8 mouse cellular contexts compared by ENCODE assay signal in genomic region chr17:80193075-80193474, GRCm38 (mm10). TPM values are rescaled to one million over a fixed set of nuclear protein-coding genes. Genes with fewer than 3 reads are reported as not detected.
A peak's percentile ranks its signal among the peaks of the same experiment; 100 is the strongest.
DNase-seq lines count a peak whose midpoint lies in the region; ATAC-seq lines count a peak whose summit lies in the region.
"Had no signal": no experiment of that assay in that cellular context is flagged by ENCODE, and none has a peak within 500 bp of the region (broad histone marks: within the 10 kb centered on the region; RNA-seq: fewer than 3 reads in every experiment).

No protein-coding gene starts in this region.

- H3K27ac ChIP-seq in intestine, embryonic 14.5 days (ENCODE audit: low read depth), result no peak overlapping the region
- H3K27ac ChIP-seq in intestine, embryonic 15.5 days, result no peak overlapping the region

- H3K9ac ChIP-seq in intestine, embryonic 14.5 days (ENCODE audit: low read length), result no peak overlapping the region
- H3K9ac ChIP-seq in intestine, embryonic 15.5 days, result no peak overlapping the region

- H3K4me1 ChIP-seq in intestine, embryonic 14.5 days (replicated peaks; ENCODE audit: control insufficient read depth, insufficient read depth, low read length), result no peaks in the 10 kb centered on the region
- H3K4me1 ChIP-seq in intestine, embryonic 15.5 days (replicated peaks), result no peaks in the 10 kb centered on the region

- H3K4me2 ChIP-seq in intestine, embryonic 14.5 days (ENCODE audit: low read length), result no peak overlapping the region
- H3K4me2 ChIP-seq in intestine, embryonic 15.5 days (replicated peaks), result no peak overlapping the region

- H3K27me3 ChIP-seq in intestine, embryonic 14.5 days (replicated peaks; ENCODE audit: control insufficient read depth, insufficient read depth, low read length), result no peaks in the 10 kb centered on the region
- H3K27me3 ChIP-seq in intestine, embryonic 15.5 days (replicated peaks), result no peaks in the 10 kb centered on the region

- 63% methylated on average over 5 of the region's 5 CpGs for WGBS in intestine, embryonic 14.5 days
- WGBS in intestine, embryonic 15.5 days, result 66% methylated on average over 5 of the region's 5 CpGs

- 0 out of 2 replicates have a peak, but pooled peaks have one; percentile 20 for ATAC-seq in intestine, embryonic 14.5 days (replicated peaks; ENCODE audit: low FRiP score, low TSS enrichment, low read depth)
- ATAC-seq in intestine, embryonic 15.5 days, result no peak

- 0 out of 2 replicates have a peak, but pooled peaks cover 3% of the 10 kb centered on the region for H3K9me3 ChIP-seq in intestine, embryonic 14.5 days (ENCODE audit: control insufficient read depth, low read length)
- no peaks in the 10 kb centered on the region for H3K9me3 ChIP-seq in intestine, embryonic 15.5 days

- no peak overlapping the region for H3K4me3 ChIP-seq in intestine, embryonic 14.5 days (ENCODE audit: low read depth, low read length)
- no peak overlapping the region for H3K4me3 ChIP-seq in intestine, embryonic 15.5 days (replicated peaks)

- H3K36me3 ChIP-seq in intestine, embryonic 14.5 days (ENCODE audit: control insufficient read depth, insufficient read depth, low read length), result peaks cover 33% of the 10 kb centered on the region
- peaks cover 6% of the 10 kb centered on the region; the same call in 1 of the 2 replicates for H3K36me3 ChIP-seq in intestine, embryonic 15.5 days

- no peak for DNase-seq in intestine, embryonic 14.5 days (ENCODE audit: low spot score)
- peak; percentile 74 for DNase-seq in 3T3-L1 (ENCODE audit: low read depth, low spot score)
- DNase-seq in 416B (ENCODE audit: low read depth), result peak; percentile 39
- peak; percentile 64 for DNase-seq in embryo, embryonic 11 days
- DNase-seq in adrenal gland, postnatal 14 days, result no peak
- no peak for DNase-seq in spleen, postnatal 14 days (ENCODE audit: low spot score in 2 of 2)
- DNase-seq: gastrocnemius, postnatal 25 days had no signal

RNA-seq across cellular contexts. Expression of gene Srsf7, which starts 14.0 kb away (rescaled TPM):
- 603 and 665 TPM in 2 replicates for polyA plus RNA-seq in intestine, embryonic 14.5 days (2014; fragmentation: Nextera tagmentation; extraction: Ambion mirVana)
- 497 and 569 TPM in 2 replicates for polyA plus RNA-seq in intestine, embryonic 15.5 days (2015; fragmentation: Nextera tagmentation; extraction: Ambion mirVana)
- total RNA-seq in adrenal gland, postnatal 14 days (2021), result 123 and 131 TPM in 2 replicates

RNA-seq across cellular contexts. Expression of gene Ttc39d, which starts 14.2 kb away (rescaled TPM):
- 0.12 TPM in 1 of 2 replicates, not detected in the other for polyA plus RNA-seq in intestine, embryonic 14.5 days (2014; fragmentation: Nextera tagmentation; extraction: Ambion mirVana)
- 0.11 and 0.16 TPM in 2 replicates for polyA plus RNA-seq in intestine, embryonic 15.5 days (2015; fragmentation: Nextera tagmentation; extraction: Ambion mirVana)
- total RNA-seq in adrenal gland, postnatal 14 days (2021), result 0.15 TPM in 1 of 2 replicates, not detected in the other
- total RNA-seq: gastrocnemius, postnatal 25 days had no signal

RNA-seq across cellular contexts. Expression of gene Gemin6, which starts 31.2 kb away (rescaled TPM):
- 49.7 and 49.8 TPM in 2 replicates for polyA plus RNA-seq in intestine, embryonic 14.5 days (2014; fragmentation: Nextera tagmentation; extraction: Ambion mirVana)
- 44.9 and 49.1 TPM in 2 replicates for polyA plus RNA-seq in intestine, embryonic 15.5 days (2015; fragmentation: Nextera tagmentation; extraction: Ambion mirVana)
- 8.7 and 9.3 TPM in 2 replicates for total RNA-seq in adrenal gland, postnatal 14 days (2021)

Comparison
In these comparisons a context has a peak if more than half of its experiments do, and no peak if none do; other contexts are left out.
1. DNase-seq: peak in 3T3-L1 (single experiment), 416B (single experiment) and embryo, embryonic 11 days (single experiment); none in intestine, embryonic 14.5 days (single experiment), adrenal gland, postnatal 14 days (single experiment) and spleen, postnatal 14 days (0 of 2).